ENCODE assay signal across 8 mouse cellular contexts in the genomic region with DNA sequence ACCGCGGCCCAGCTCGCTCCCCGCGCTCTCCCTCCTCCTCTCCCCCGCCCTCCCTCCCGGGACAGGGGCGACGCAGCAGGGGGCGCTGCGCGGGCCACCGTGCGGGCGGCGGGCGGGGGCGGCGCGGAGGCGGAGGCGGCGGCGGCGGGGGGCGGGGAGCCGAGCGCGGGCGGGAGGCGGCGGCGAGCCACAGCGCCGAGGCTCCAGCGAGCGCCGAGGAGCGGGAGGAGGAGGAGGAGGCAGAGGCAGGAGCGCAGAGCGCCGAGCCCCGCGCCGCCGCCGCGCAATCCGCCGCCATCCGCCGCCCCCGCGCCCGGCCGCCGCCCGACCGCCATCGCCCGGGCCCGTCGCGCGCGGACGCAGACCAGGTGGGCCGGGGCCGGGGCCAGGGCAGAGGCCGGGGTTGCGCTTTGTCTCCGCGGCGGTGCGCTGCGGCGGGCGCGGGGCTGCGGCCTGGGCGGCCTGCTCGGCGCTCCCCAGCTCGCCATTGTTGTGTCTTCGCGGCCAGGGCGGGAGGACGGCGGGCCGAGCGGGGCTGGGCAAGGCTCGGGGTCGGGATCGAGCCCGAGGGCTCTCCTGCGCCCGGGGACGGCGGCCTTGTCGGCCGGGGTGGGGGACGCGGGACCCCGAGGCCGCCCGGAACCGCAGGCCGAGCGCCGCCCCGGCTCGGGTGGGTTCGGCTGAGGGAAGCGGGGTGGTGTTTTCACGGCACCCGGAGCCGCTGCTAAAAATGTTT. TPM values are rescaled to one million over a fixed set of nuclear protein-coding genes. Genes with fewer than 3 reads are reported as not detected.
DNase-seq lines count a peak whose midpoint lies in the region; ATAC-seq and TF ChIP-seq lines count a peak whose summit lies in the region.

Gene Prrc2b (plus strand): TSS at position 159 of the 736 bp plus-strand sequence.

- ATAC-seq in embryonic facial prominence, embryonic 11.5 days (replicated peaks; ENCODE audit: insufficient number of reproducible peaks, low FRiP score, low TSS enrichment, low read depth): peak; percentile 50
- peak; percentile 80 for ATAC-seq in heart, embryonic 12.5 days (ENCODE audit: insufficient number of reproducible peaks, low FRiP score)
- peak; percentile 51 for ATAC-seq in kidney, postnatal 0 days (replicated peaks; ENCODE audit: low FRiP score, low read depth)
- peak; percentile 66 for ATAC-seq in neural tube, embryonic 13.5 days (ENCODE audit: low read depth)

- peak; percentile 72 to 78 for DNase-seq in B cell, adult 2 months
- DNase-seq in T-cell, adult 2 months (ENCODE audit: low spot score): peak; percentile 67
- DNase-seq in embryonic facial prominence, embryonic 11.5 days (ENCODE audit: low spot score): peak; percentile 78
- DNase-seq in kidney, postnatal 0 days (ENCODE audit: low spot score): peak; percentile 84
- DNase-seq in lung, adult 18-20 months: peak; percentile 56 to 72
- peak; percentile 73 to 88 for DNase-seq in thymus, postnatal 10 days (ENCODE audit: low spot score in 2 of 2)

- no peaks in the 10 kb centered on the region for H3K9me3 ChIP-seq in embryonic facial prominence, embryonic 11.5 days (replicated peaks; ENCODE audit: control insufficient read depth, low read length)
- no peaks in the 10 kb centered on the region for H3K9me3 ChIP-seq in heart, embryonic 12.5 days (replicated peaks)
- H3K9me3 ChIP-seq in kidney, postnatal 0 days (replicated peaks; ENCODE audit: low read length): no peaks in the 10 kb centered on the region
- no peaks in the 10 kb centered on the region for H3K9me3 ChIP-seq in neural tube, embryonic 13.5 days

- peak within 1 kb of the TSS; percentile 99 for H3K9ac ChIP-seq in embryonic facial prominence, embryonic 11.5 days (replicated peaks; ENCODE audit: low read length)
- H3K9ac ChIP-seq in heart, embryonic 12.5 days: peak within 1 kb of the TSS; percentile 97
- peak within 1 kb of the TSS; percentile 98 for H3K9ac ChIP-seq in kidney, postnatal 0 days (ENCODE audit: low read depth, low read length)
- peak within 1 kb of the TSS; percentile 100 for H3K9ac ChIP-seq in neural tube, embryonic 13.5 days

- H3K4me2 ChIP-seq in embryonic facial prominence, embryonic 11.5 days (ENCODE audit: low read depth, low read length): peak within 1 kb of the TSS; percentile 69
- peak within 1 kb of the TSS; percentile 96 for H3K4me2 ChIP-seq in heart, embryonic 12.5 days
- peak within 1 kb of the TSS; percentile 68 for H3K4me2 ChIP-seq in kidney, postnatal 0 days (ENCODE audit: low read length)
- peak within 1 kb of the TSS; percentile 100 for H3K4me2 ChIP-seq in neural tube, embryonic 13.5 days

- no peaks in the 10 kb centered on the region for H3K27me3 ChIP-seq in embryonic facial prominence, embryonic 11.5 days (ENCODE audit: control insufficient read depth, insufficient read depth, low read length)
- no peaks in the 10 kb centered on the region for H3K27me3 ChIP-seq in heart, embryonic 12.5 days (replicated peaks)
- H3K27me3 ChIP-seq in kidney, postnatal 0 days (ENCODE audit: insufficient read depth, low read length): no peaks in the 10 kb centered on the region
- no peaks in the 10 kb centered on the region for H3K27me3 ChIP-seq in neural tube, embryonic 13.5 days

- H3K4me3 ChIP-seq in embryonic facial prominence, embryonic 11.5 days (ENCODE audit: low read depth, low read length): peak within 1 kb of the TSS; percentile 97
- H3K4me3 ChIP-seq in heart, embryonic 12.5 days: peak within 1 kb of the TSS; percentile 80
- H3K4me3 ChIP-seq in kidney, postnatal 0 days (replicated peaks; ENCODE audit: low read depth, low read length): peak within 1 kb of the TSS; percentile 81
- H3K4me3 ChIP-seq in neural tube, embryonic 13.5 days: peak within 1 kb of the TSS; percentile 93

- H3K27ac ChIP-seq in embryonic facial prominence, embryonic 11.5 days (replicated peaks; ENCODE audit: low read depth, low read length): peak within 1 kb of the TSS; percentile 99
- H3K27ac ChIP-seq in heart, embryonic 12.5 days (ENCODE audit: poor library complexity, severe bottlenecking): peak within 1 kb of the TSS; percentile 97
- H3K27ac ChIP-seq in kidney, postnatal 0 days: peak within 1 kb of the TSS; percentile 99
- peak within 1 kb of the TSS; percentile 99 for H3K27ac ChIP-seq in neural tube, embryonic 13.5 days (replicated peaks)

- peaks cover 7% of the 10 kb centered on the region for H3K4me1 ChIP-seq in embryonic facial prominence, embryonic 11.5 days (ENCODE audit: control insufficient read depth, insufficient read depth, low read length)
- H3K4me1 ChIP-seq in heart, embryonic 12.5 days (replicated peaks): peaks cover 45% of the 10 kb centered on the region
- peaks cover 36% of the 10 kb centered on the region for H3K4me1 ChIP-seq in kidney, postnatal 0 days (replicated peaks; ENCODE audit: insufficient read depth, low read length)
- peaks cover 50% of the 10 kb centered on the region for H3K4me1 ChIP-seq in neural tube, embryonic 13.5 days (replicated peaks)

- WGBS in embryonic facial prominence, embryonic 11.5 days: 1% methylated on average over 70 of the region's 117 CpGs
- WGBS in heart, embryonic 12.5 days: 1% methylated on average over 89 of the region's 117 CpGs
- under 1% methylated on average over 74 of the region's 117 CpGs for WGBS in kidney, postnatal 0 days
- WGBS in neural tube, embryonic 13.5 days: under 1% methylated on average over 68 of the region's 117 CpGs

- TF ChIP-seq CTCF in kidney, postnatal 0 days (IDR thresholded peaks at IDR 0.05; ENCODE audit: low read depth): peak; percentile 43; the same call in 1 of the 2 replicates

- H3K36me3 ChIP-seq in embryonic facial prominence, embryonic 11.5 days (replicated peaks; ENCODE audit: control insufficient read depth, insufficient read depth, low read depth, low read length): no peaks in the 10 kb centered on the region
- no peaks in the 10 kb centered on the region for H3K36me3 ChIP-seq in heart, embryonic 12.5 days
- no peaks in the 10 kb centered on the region for H3K36me3 ChIP-seq in kidney, postnatal 0 days (ENCODE audit: insufficient read depth, low read length)
- no peaks in the 10 kb centered on the region for H3K36me3 ChIP-seq in neural tube, embryonic 13.5 days

RNA-seq across cellular contexts. Expression of gene Prrc2b, which starts in this region (rescaled TPM):
- 46.2 and 48.6 TPM in 2 replicates for polyA plus RNA-seq in embryonic facial prominence, embryonic 11.5 days (2014; fragmentation: Nextera tagmentation; extraction: Ambion mirVana)
- 54.7 and 66.5 TPM in 2 replicates for polyA plus RNA-seq in heart, embryonic 12.5 days (2016; fragmentation: Nextera tagmentation; extraction: Ambion mirVana)
- polyA plus RNA-seq in kidney, postnatal 0 days (2015; fragmentation: Nextera tagmentation; extraction: Ambion mirVana): 31.4 and 33.8 TPM in 2 replicates
- 61.6 and 69.8 TPM in 2 replicates for polyA plus RNA-seq in neural tube, embryonic 13.5 days (2015; fragmentation: Nextera tagmentation; extraction: Ambion mirVana)

Comparison
In these comparisons a context has a peak if more than half of its experiments do, and no peak if none do; other contexts are left out.
1. Peak in every context shown above with its lines: DNase-seq, ATAC-seq, H3K4me3 ChIP-seq and H3K27ac ChIP-seq.